Mouse (Mus musculus): ENCODE measurements around the gene Ccdc181. TPM values are rescaled to one million over a fixed set of nuclear protein-coding genes. Genes with fewer than 3 reads are reported as not detected.

Gene Ccdc181
- polyA plus RNA-seq, 1 experiment from 2014 or later: 22.4 TPM

Other genes with a start within 250 kb of the Ccdc181 start
- not detected in 2 replicates for gene Sele, start 227.4 kb upstream of the Ccdc181 start, polyA plus RNA-seq (2015; fragmentation: Nextera tagmentation; extraction: Ambion mirVana)
- gene Sell, start 213.6 kb upstream of the Ccdc181 start, polyA plus RNA-seq (2015; fragmentation: Nextera tagmentation; extraction: Ambion mirVana): 0.17 and 0.36 TPM in 2 replicates
- 0.28 TPM in 1 of 2 replicates, not detected in the other for gene Selp, start 160.3 kb upstream of the Ccdc181 start, polyA plus RNA-seq (2015; fragmentation: Nextera tagmentation; extraction: Ambion mirVana)
- 0.14 and 0.18 TPM in 2 replicates for gene F5, start 123.7 kb upstream of the Ccdc181 start, polyA plus RNA-seq (2015; fragmentation: Nextera tagmentation; extraction: Ambion mirVana)
- gene Slc19a2, start 26.5 kb upstream of the Ccdc181 start, polyA plus RNA-seq (2015; fragmentation: Nextera tagmentation; extraction: Ambion mirVana): 6.1 and 7.3 TPM in 2 replicates
- 31.0 and 33.1 TPM in 2 replicates for gene Nme7, start 28.5 kb downstream of the Ccdc181 start, polyA plus RNA-seq (2015; fragmentation: Nextera tagmentation; extraction: Ambion mirVana)
- 29.6 and 31.9 TPM in 2 replicates for gene Blzf1, start 31.9 kb downstream of the Ccdc181 start, polyA plus RNA-seq (2015; fragmentation: Nextera tagmentation; extraction: Ambion mirVana)
- gene Atp1b1, start 182.8 kb downstream of the Ccdc181 start, polyA plus RNA-seq (2015; fragmentation: Nextera tagmentation; extraction: Ambion mirVana): 164 and 166 TPM in 2 replicates

Data from neural tube, embryonic 13.5 days (tissue).